Mouse (Mus musculus) ovary, postnatal 36 days (tissue): Measurements from ENCODE around the gene Sptbn4.

ENCODE experiments used
- DNase-seq: peaks from one replicate; pipeline ENCODE4 v3.0.0; 2022; ENCODE audit warnings: low spot score, mixed read lengths

Gene Sptbn4

GRCm38 (mm10) chr7:27325697-27326096 lies 121.8 kb downstream of the Sptbn4 start:
- DNase-seq = peak; percentile 67

- DNase-seq = no peak
These were observed 122.6 kb downstream of the Sptbn4 start for GRCm38 (mm10) chr7:27324928-27325327.

GRCm38 (mm10) chr7:27324161-27324560 lies 123.3 kb downstream of the Sptbn4 start:
- DNase-seq = no peak

GRCm38 (mm10) chr7:27323001-27323400 lies 124.5 kb downstream of the Sptbn4 start:
- DNase-seq = no peak

- no peak for DNase-seq
These were observed 125.2 kb downstream of the Sptbn4 start for GRCm38 (mm10) chr7:27322291-27322690.

- DNase-seq = no peak
These were observed 128.1 kb downstream of the Sptbn4 start for GRCm38 (mm10) chr7:27319411-27319810.

GRCm38 (mm10) chr7:27315958-27316357 lies 131.5 kb downstream of the Sptbn4 start:
- peak; percentile 28 for DNase-seq

GRCm38 (mm10) chr7:27314393-27314792 lies 133.1 kb downstream of the Sptbn4 start:
- no peak for DNase-seq

GRCm38 (mm10) chr7:27311651-27312284 lies 135.7 kb downstream of the Sptbn4 start:
- DNase-seq = no peak

- DNase-seq = no peak
These were observed 136.4 kb downstream of the Sptbn4 start for GRCm38 (mm10) chr7:27310996-27311535.

- peak; percentile 60 for DNase-seq
These were observed 137.2 kb downstream of the Sptbn4 start for GRCm38 (mm10) chr7:27310306-27310705.

- no peak for DNase-seq
These were observed 137.7 kb downstream of the Sptbn4 start for GRCm38 (mm10) chr7:27309832-27310231.

- DNase-seq = peak; percentile 16
These were observed 138.5 kb downstream of the Sptbn4 start for GRCm38 (mm10) chr7:27308821-27309549.

GRCm38 (mm10) chr7:27307551-27307950 lies 139.9 kb downstream of the Sptbn4 start:
- DNase-seq = no peak
